Mouse (Mus musculus) CD4-positive, CD25-positive, alpha-beta regulatory T cell, adult 4 months (primary cell): Measurements from ENCODE around the gene Treml1. TPM values are rescaled to one million over a fixed set of nuclear protein-coding genes. Genes with fewer than 3 reads are reported as not detected.
A peak's percentile ranks its signal among the peaks of the same experiment; 100 is the strongest.

Experiments
- ATAC-seq: one replicate; pipeline ENCODE4 v1.8.0; 2017
- polyA plus RNA-seq, 2 experiments: library from polyadenylated mRNA; unstranded; fragments of 100-300 nt; shearing (Covaris generic); gene quantifications; one replicate each; pipeline ENCODE4 v1.2.1; 2017

The Treml1 gene
- polyA plus RNA-seq, 2 experiments from 2014 or later: not detected

- no peak for ATAC-seq
These were observed 746 bp downstream of the Treml1 start for GRCm38 (mm10) chr17:48360462-48360861.

- no peak for ATAC-seq
These were observed 2.6 kb downstream of the Treml1 start for GRCm38 (mm10) chr17:48362346-48362745.

- ATAC-seq: no peak
These were observed 3.2 kb downstream of the Treml1 start for GRCm38 (mm10) chr17:48362966-48363365.

GRCm38 (mm10) chr17:48363421-48363965 lies 3.8 kb downstream of the Treml1 start:
- no peak for ATAC-seq

GRCm38 (mm10) chr17:48365511-48366155 lies 5.9 kb downstream of the Treml1 start:
- ATAC-seq: no peak

- no peak for ATAC-seq
These were observed 7.1 kb downstream of the Treml1 start for GRCm38 (mm10) chr17:48366806-48367205.

- no peak for ATAC-seq
These were observed 11.9 kb downstream of the Treml1 start for GRCm38 (mm10) chr17:48371621-48372020.

GRCm38 (mm10) chr17:48372987-48373386 lies 13.3 kb downstream of the Treml1 start:
- ATAC-seq: no peak

GRCm38 (mm10) chr17:48376102-48376501 lies 16.4 kb downstream of the Treml1 start:
- no peak for ATAC-seq

- no peak for ATAC-seq
These were observed 19.3 kb downstream of the Treml1 start for GRCm38 (mm10) chr17:48379050-48379449.

GRCm38 (mm10) chr17:48385786-48386461 lies 26.2 kb downstream of the Treml1 start:
- no peak for ATAC-seq

- no peak for ATAC-seq
These were observed 28.9 kb downstream of the Treml1 start for GRCm38 (mm10) chr17:48388666-48389065.

GRCm38 (mm10) chr17:48389442-48389841 lies 29.7 kb downstream of the Treml1 start:
- no peak for ATAC-seq

- ATAC-seq: no peak
These were observed 31.7 kb downstream of the Treml1 start for GRCm38 (mm10) chr17:48391446-48391845.

GRCm38 (mm10) chr17:48392616-48393015 lies 32.9 kb downstream of the Treml1 start:
- no peak for ATAC-seq

GRCm38 (mm10) chr17:48401710-48402109 lies 42.0 kb downstream of the Treml1 start:
- no peak for ATAC-seq

- no peak for ATAC-seq
These were observed 43.0 kb downstream of the Treml1 start for GRCm38 (mm10) chr17:48402751-48403150.

- peak; percentile 60 for ATAC-seq
These were observed 44.1 kb downstream of the Treml1 start for GRCm38 (mm10) chr17:48403848-48404247.

GRCm38 (mm10) chr17:48404706-48405105 lies 45.0 kb downstream of the Treml1 start:
- no peak for ATAC-seq

- no peak for ATAC-seq
These were observed 47.4 kb downstream of the Treml1 start for GRCm38 (mm10) chr17:48407154-48407553.

- ATAC-seq: no peak
These were observed 48.3 kb downstream of the Treml1 start for GRCm38 (mm10) chr17:48407910-48408525.

GRCm38 (mm10) chr17:48408526-48409291 lies 49.0 kb downstream of the Treml1 start:
- peak; percentile 46 for ATAC-seq
